8 mouse cellular contexts compared by ENCODE assay signal in genomic region chr11:62821893-62822292, GRCm38 (mm10). TPM values are rescaled to one million over a fixed set of nuclear protein-coding genes. Genes with fewer than 3 reads are reported as not detected.
DNase-seq lines count a peak whose midpoint lies in the region; ATAC-seq and TF ChIP-seq lines count a peak whose summit lies in the region.

No protein-coding gene starts in this region.

- DNase-seq in forebrain, postnatal 0 days = no peak
- DNase-seq in forebrain, embryonic 11.5 days (ENCODE audit: low spot score) = no peak
- no peak for DNase-seq in hindbrain, postnatal 0 days (ENCODE audit: low spot score)
- peak; percentile 61 for DNase-seq in lung, embryonic 14.5 days
- peak; percentile 76 for DNase-seq in stomach, postnatal 0 days (ENCODE audit: low spot score)
- DNase-seq in layer of hippocampus, postnatal 25 days (ENCODE audit: extremely low spot score in 1 of 2, low spot score in 1 of 2) = no peak
- DNase-seq in cerebellum, adult 18-20 months = no peak

- no peak for ATAC-seq in forebrain, postnatal 0 days
- no peak for ATAC-seq in forebrain, embryonic 11.5 days (replicated peaks; ENCODE audit: low FRiP score)
- no peak for ATAC-seq in embryonic facial prominence, embryonic 12.5 days (ENCODE audit: insufficient number of reproducible peaks, insufficient read depth, low FRiP score, low TSS enrichment)
- ATAC-seq in hindbrain, postnatal 0 days = no peak
- no peak for ATAC-seq in lung, embryonic 14.5 days (ENCODE audit: insufficient read depth)
- ATAC-seq in stomach, postnatal 0 days (ENCODE audit: low FRiP score, low TSS enrichment) = peak; percentile 34

- no peak overlapping the region for H3K9ac ChIP-seq in forebrain, postnatal 0 days
- no peak overlapping the region for H3K9ac ChIP-seq in forebrain, embryonic 11.5 days (ENCODE audit: low read length)
- no peak overlapping the region; the same call in 1 of the 2 replicates for H3K9ac ChIP-seq in embryonic facial prominence, embryonic 12.5 days
- H3K9ac ChIP-seq in hindbrain, postnatal 0 days (replicated peaks; ENCODE audit: low read length) = no peak overlapping the region
- no peak overlapping the region for H3K9ac ChIP-seq in lung, embryonic 14.5 days
- H3K9ac ChIP-seq in stomach, postnatal 0 days (ENCODE audit: low read length) = peak overlapping the region; percentile 19; the same call in 1 of the 2 replicates

- no peaks in the 10 kb centered on the region for H3K36me3 ChIP-seq in forebrain, postnatal 0 days (ENCODE audit: insufficient read depth)
- H3K36me3 ChIP-seq in forebrain, embryonic 11.5 days (ENCODE audit: control insufficient read depth, insufficient read depth, low read length) = no peaks in the 10 kb centered on the region
- H3K36me3 ChIP-seq in embryonic facial prominence, embryonic 12.5 days = no peaks in the 10 kb centered on the region
- no peaks in the 10 kb centered on the region for H3K36me3 ChIP-seq in hindbrain, postnatal 0 days (ENCODE audit: insufficient read depth, low read length)
- H3K36me3 ChIP-seq in lung, embryonic 14.5 days (ENCODE audit: insufficient read depth) = no peaks in the 10 kb centered on the region
- no peaks in the 10 kb centered on the region for H3K36me3 ChIP-seq in stomach, postnatal 0 days (ENCODE audit: control insufficient read depth, insufficient read depth, low read length)

- H3K27me3 ChIP-seq in forebrain, postnatal 0 days (ENCODE audit: insufficient read depth, low read length) = no peaks in the 10 kb centered on the region
- no peaks in the 10 kb centered on the region for H3K27me3 ChIP-seq in forebrain, embryonic 11.5 days (ENCODE audit: control insufficient read depth, insufficient read depth, low read length)
- H3K27me3 ChIP-seq in embryonic facial prominence, embryonic 12.5 days = no peaks in the 10 kb centered on the region
- no peaks in the 10 kb centered on the region for H3K27me3 ChIP-seq in hindbrain, postnatal 0 days (ENCODE audit: insufficient read depth, low read length)
- no peaks in the 10 kb centered on the region for H3K27me3 ChIP-seq in lung, embryonic 14.5 days (ENCODE audit: insufficient read depth, low read length)
- no peaks in the 10 kb centered on the region for H3K27me3 ChIP-seq in stomach, postnatal 0 days (ENCODE audit: control insufficient read depth, insufficient read depth, low read length)

- H3K4me1 ChIP-seq in forebrain, postnatal 0 days (ENCODE audit: insufficient read depth) = peaks cover 9% of the 10 kb centered on the region; the same call in 1 of the 2 replicates
- H3K4me1 ChIP-seq in forebrain, embryonic 11.5 days (replicated peaks; ENCODE audit: control insufficient read depth, insufficient read depth, low read length) = peaks cover 10% of the 10 kb centered on the region; the same call in 1 of the 2 replicates
- peaks cover 14% of the 10 kb centered on the region for H3K4me1 ChIP-seq in embryonic facial prominence, embryonic 12.5 days
- H3K4me1 ChIP-seq in hindbrain, postnatal 0 days (ENCODE audit: insufficient read depth, low read length) = peaks cover 8% of the 10 kb centered on the region; the same call in 1 of the 2 replicates
- H3K4me1 ChIP-seq in lung, embryonic 14.5 days (ENCODE audit: insufficient read depth) = peaks cover 13% of the 10 kb centered on the region; the same call in 1 of the 2 replicates
- H3K4me1 ChIP-seq in stomach, postnatal 0 days (replicated peaks; ENCODE audit: control insufficient read depth, insufficient read depth) = peaks cover 9% of the 10 kb centered on the region

- TF ChIP-seq CTCF in forebrain, postnatal 0 days (IDR thresholded peaks at IDR 0.05; ENCODE audit: low read depth) = no peak
- no peak for TF ChIP-seq CTCF in hindbrain, postnatal 0 days (IDR thresholded peaks at IDR 0.05; ENCODE audit: low read depth)
- no peak for TF ChIP-seq CTCF in lung, embryonic 14.5 days (IDR thresholded peaks at IDR 0.05; ENCODE audit: low read depth)
- TF ChIP-seq CTCF in stomach, postnatal 0 days (IDR thresholded peaks at IDR 0.05; ENCODE audit: low read depth) = no peak

- H3K4me2 ChIP-seq in forebrain, postnatal 0 days (ENCODE audit: low read depth) = peak overlapping the region; percentile 10
- H3K4me2 ChIP-seq in forebrain, embryonic 11.5 days (ENCODE audit: low read depth, low read length, severe bottlenecking) = no peak overlapping the region
- peak overlapping the region; percentile 74 for H3K4me2 ChIP-seq in embryonic facial prominence, embryonic 12.5 days (replicated peaks)
- peak overlapping the region; percentile 72 for H3K4me2 ChIP-seq in hindbrain, postnatal 0 days (ENCODE audit: low read depth, low read length)
- H3K4me2 ChIP-seq in lung, embryonic 14.5 days = peak overlapping the region; percentile 51
- H3K4me2 ChIP-seq in stomach, postnatal 0 days (replicated peaks; ENCODE audit: low read depth) = peak overlapping the region; percentile 45

- no peak overlapping the region for H3K27ac ChIP-seq in forebrain, postnatal 0 days (ENCODE audit: low read depth, low read length)
- H3K27ac ChIP-seq in forebrain, embryonic 11.5 days (ENCODE audit: low read depth, low read length) = no peak overlapping the region
- no peak overlapping the region for H3K27ac ChIP-seq in embryonic facial prominence, embryonic 12.5 days
- no peak overlapping the region for H3K27ac ChIP-seq in hindbrain, postnatal 0 days
- peak overlapping the region; percentile 68 for H3K27ac ChIP-seq in lung, embryonic 14.5 days (ENCODE audit: low read depth)
- H3K27ac ChIP-seq in stomach, postnatal 0 days (replicated peaks) = peak overlapping the region; percentile 72

- WGBS in forebrain, postnatal 0 days = 69% methylated on average over 5 of the region's 5 CpGs
- WGBS in forebrain, embryonic 11.5 days = 76% methylated on average over 5 of the region's 5 CpGs
- WGBS in embryonic facial prominence, embryonic 12.5 days = 64% methylated on average over 5 of the region's 5 CpGs
- 75% methylated on average over 5 of the region's 5 CpGs for WGBS in hindbrain, postnatal 0 days
- WGBS in lung, embryonic 14.5 days = 50% methylated on average over 5 of the region's 5 CpGs
- WGBS in stomach, postnatal 0 days = 34% methylated on average over 5 of the region's 5 CpGs

- H3K9me3 ChIP-seq in forebrain, postnatal 0 days (ENCODE audit: low read length) = no peaks in the 10 kb centered on the region
- no peaks in the 10 kb centered on the region for H3K9me3 ChIP-seq in forebrain, embryonic 11.5 days (ENCODE audit: control insufficient read depth, low read length)
- no peaks in the 10 kb centered on the region for H3K9me3 ChIP-seq in embryonic facial prominence, embryonic 12.5 days
- no peaks in the 10 kb centered on the region for H3K9me3 ChIP-seq in hindbrain, postnatal 0 days (ENCODE audit: low read length)
- no peaks in the 10 kb centered on the region for H3K9me3 ChIP-seq in lung, embryonic 14.5 days (ENCODE audit: low read depth, low read length)
- no peaks in the 10 kb centered on the region for H3K9me3 ChIP-seq in stomach, postnatal 0 days (ENCODE audit: control insufficient read depth, low read length)

- no peak for TF ChIP-seq EP300 in stomach, postnatal 0 days (optimal IDR thresholded peaks at IDR 0.05)

- H3K4me3 ChIP-seq in forebrain, postnatal 0 days (ENCODE audit: low read depth, low read length) = 0 out of 2 replicates have a peak overlapping the region, but pooled peaks have one; percentile 7
- H3K4me3 ChIP-seq in forebrain, embryonic 11.5 days (ENCODE audit: low read depth, low read length) = no peak overlapping the region
- peak overlapping the region; percentile 21 for H3K4me3 ChIP-seq in embryonic facial prominence, embryonic 12.5 days
- H3K4me3 ChIP-seq in hindbrain, postnatal 0 days (ENCODE audit: low read length) = no peak overlapping the region
- H3K4me3 ChIP-seq in lung, embryonic 14.5 days (ENCODE audit: low read depth, low read length) = peak overlapping the region; percentile 25
- H3K4me3 ChIP-seq in stomach, postnatal 0 days (ENCODE audit: low read depth, low read length) = peak overlapping the region; percentile 65

RNA-seq across cellular contexts. Expression of gene Trim16, which starts 1.9 kb away (rescaled TPM):
- 4.8 and 5.8 TPM in 2 replicates for total RNA-seq in forebrain, postnatal 0 days (2014; rRNA removed)
- 4.9 and 5.5 TPM in 2 replicates for polyA plus RNA-seq in forebrain, postnatal 0 days (2015; fragmentation: Nextera tagmentation; extraction: Ambion mirVana)
- polyA plus RNA-seq in forebrain, embryonic 11.5 days (2014; fragmentation: Nextera tagmentation; extraction: Ambion mirVana) = 3.5 and 4.3 TPM in 2 replicates
- 14.0 and 16.8 TPM in 2 replicates for polyA plus RNA-seq in embryonic facial prominence, embryonic 12.5 days (2016; fragmentation: Nextera tagmentation; extraction: Ambion mirVana)
- total RNA-seq in hindbrain, postnatal 0 days (2014; rRNA removed) = 5.2 and 7.2 TPM in 2 replicates
- polyA plus RNA-seq in hindbrain, postnatal 0 days (2015; fragmentation: Nextera tagmentation; extraction: Ambion mirVana) = 5.5 and 6.1 TPM in 2 replicates
- polyA plus RNA-seq in lung, embryonic 14.5 days (2014; fragmentation: Nextera tagmentation; extraction: Ambion mirVana) = 18.0 and 20.4 TPM in 2 replicates
- polyA plus RNA-seq in stomach, postnatal 0 days (2015; fragmentation: Nextera tagmentation; extraction: Ambion mirVana) = 23.4 and 25.0 TPM in 2 replicates
- 1 to 10 TPM; 2.2 to 2.5 TPM for total RNA-seq in layer of hippocampus, postnatal 25 days (2021)

RNA-seq across cellular contexts. Expression of gene Fbxw10, which starts 25.0 kb away (rescaled TPM):
- 0.86 and 1.2 TPM in 2 replicates for total RNA-seq in forebrain, postnatal 0 days (2014; rRNA removed)
- polyA plus RNA-seq in forebrain, postnatal 0 days (2015; fragmentation: Nextera tagmentation; extraction: Ambion mirVana) = 0.21 and 0.33 TPM in 2 replicates
- 0.36 and 0.59 TPM in 2 replicates for polyA plus RNA-seq in forebrain, embryonic 11.5 days (2014; fragmentation: Nextera tagmentation; extraction: Ambion mirVana)
- 0.67 and 0.77 TPM in 2 replicates for polyA plus RNA-seq in embryonic facial prominence, embryonic 12.5 days (2016; fragmentation: Nextera tagmentation; extraction: Ambion mirVana)
- 0.36 and 0.37 TPM in 2 replicates for total RNA-seq in hindbrain, postnatal 0 days (2014; rRNA removed)
- 0.36 and 0.82 TPM in 2 replicates for polyA plus RNA-seq in hindbrain, postnatal 0 days (2015; fragmentation: Nextera tagmentation; extraction: Ambion mirVana)
- 0.24 and 0.30 TPM in 2 replicates for polyA plus RNA-seq in lung, embryonic 14.5 days (2014; fragmentation: Nextera tagmentation; extraction: Ambion mirVana)
- polyA plus RNA-seq in stomach, postnatal 0 days (2015; fragmentation: Nextera tagmentation; extraction: Ambion mirVana) = 0.47 TPM in 2 replicates
- 1 to 10 TPM; 1.3 to 1.6 TPM for total RNA-seq in layer of hippocampus, postnatal 25 days (2021)

RNA-seq across cellular contexts. Expression of gene Zfp286, which starts 32.6 kb away (rescaled TPM):
- total RNA-seq in forebrain, postnatal 0 days (2014; rRNA removed) = 20.8 and 24.6 TPM in 2 replicates
- 17.9 and 19.1 TPM in 2 replicates for polyA plus RNA-seq in forebrain, postnatal 0 days (2015; fragmentation: Nextera tagmentation; extraction: Ambion mirVana)
- polyA plus RNA-seq in forebrain, embryonic 11.5 days (2014; fragmentation: Nextera tagmentation; extraction: Ambion mirVana) = 26.7 and 31.0 TPM in 2 replicates
- 38.0 and 40.4 TPM in 2 replicates for polyA plus RNA-seq in embryonic facial prominence, embryonic 12.5 days (2016; fragmentation: Nextera tagmentation; extraction: Ambion mirVana)
- total RNA-seq in hindbrain, postnatal 0 days (2014; rRNA removed) = 13.7 and 18.3 TPM in 2 replicates
- polyA plus RNA-seq in hindbrain, postnatal 0 days (2015; fragmentation: Nextera tagmentation; extraction: Ambion mirVana) = 14.8 and 17.8 TPM in 2 replicates
- polyA plus RNA-seq in lung, embryonic 14.5 days (2014; fragmentation: Nextera tagmentation; extraction: Ambion mirVana) = 17.3 and 21.3 TPM in 2 replicates
- polyA plus RNA-seq in stomach, postnatal 0 days (2015; fragmentation: Nextera tagmentation; extraction: Ambion mirVana) = 4.6 and 5.5 TPM in 2 replicates
- total RNA-seq in layer of hippocampus, postnatal 25 days (2021) = 10 to 100 TPM; 21.9 to 22.8 TPM

RNA-seq across cellular contexts. Expression of gene Tvp23b, which starts 57.4 kb away (rescaled TPM):
- 30.7 and 30.8 TPM in 2 replicates for total RNA-seq in forebrain, postnatal 0 days (2014; rRNA removed)
- 31.2 and 37.1 TPM in 2 replicates for polyA plus RNA-seq in forebrain, postnatal 0 days (2015; fragmentation: Nextera tagmentation; extraction: Ambion mirVana)
- 35.3 and 37.5 TPM in 2 replicates for polyA plus RNA-seq in forebrain, embryonic 11.5 days (2014; fragmentation: Nextera tagmentation; extraction: Ambion mirVana)
- polyA plus RNA-seq in embryonic facial prominence, embryonic 12.5 days (2016; fragmentation: Nextera tagmentation; extraction: Ambion mirVana) = 60.0 and 61.7 TPM in 2 replicates
- total RNA-seq in hindbrain, postnatal 0 days (2014; rRNA removed) = 26.7 and 27.5 TPM in 2 replicates
- 41.5 and 42.6 TPM in 2 replicates for polyA plus RNA-seq in hindbrain, postnatal 0 days (2015; fragmentation: Nextera tagmentation; extraction: Ambion mirVana)
- polyA plus RNA-seq in lung, embryonic 14.5 days (2014; fragmentation: Nextera tagmentation; extraction: Ambion mirVana) = 55.3 and 57.7 TPM in 2 replicates
- 67.2 and 71.1 TPM in 2 replicates for polyA plus RNA-seq in stomach, postnatal 0 days (2015; fragmentation: Nextera tagmentation; extraction: Ambion mirVana)
- 10 to 100 TPM; 28.9 to 30.2 TPM for total RNA-seq in layer of hippocampus, postnatal 25 days (2021)

Comparison
In these comparisons a context has a peak if more than half of its experiments do, and no peak if none do; other contexts are left out.
1. H3K4me3 ChIP-seq: peak in forebrain, postnatal 0 days (single experiment), embryonic facial prominence, embryonic 12.5 days (single experiment), lung, embryonic 14.5 days (single experiment) and stomach, postnatal 0 days (single experiment); none in forebrain, embryonic 11.5 days (single experiment) and hindbrain, postnatal 0 days (single experiment).
2. DNase-seq: peak in lung, embryonic 14.5 days (single experiment) and stomach, postnatal 0 days (single experiment); none in forebrain, postnatal 0 days (single experiment), forebrain, embryonic 11.5 days (single experiment), hindbrain, postnatal 0 days (single experiment), layer of hippocampus, postnatal 25 days (0 of 2) and cerebellum, adult 18-20 months (0 of 2).
3. H3K27ac ChIP-seq: peak in lung, embryonic 14.5 days (single experiment) and stomach, postnatal 0 days (single experiment); none in forebrain, postnatal 0 days (single experiment), forebrain, embryonic 11.5 days (single experiment), embryonic facial prominence, embryonic 12.5 days (single experiment) and hindbrain, postnatal 0 days (single experiment).